Comparison of ENCODE assay signal across 24 mouse cellular contexts in genomic region chr11:78663916-78664315, GRCm38 (mm10). TPM values are rescaled to one million over a fixed set of nuclear protein-coding genes. Genes with fewer than 3 reads are reported as not detected.
DNase-seq lines count a peak whose midpoint lies in the region; ATAC-seq and TF ChIP-seq lines count a peak whose summit lies in the region.
"Had no signal": no experiment of that assay in that cellular context is flagged by ENCODE, and none has a peak within 500 bp of the region (broad histone marks: within the 10 kb centered on the region; RNA-seq: fewer than 3 reads in every experiment).

No protein-coding gene starts in this region.

- ATAC-seq in heart, embryonic 11.5 days (replicated peaks; ENCODE audit: insufficient number of reproducible peaks, low FRiP score, low TSS enrichment) = no peak
- no peak for ATAC-seq in frontal cortex, adult (ENCODE audit: low TSS enrichment)
- ATAC-seq: forebrain, embryonic 15.5 days; liver, postnatal 0 days had no signal

- H3K79me2 ChIP-seq in heart, adult 2 months (replicated peaks; ENCODE audit: control insufficient read depth, insufficient read depth, low read length) = no peaks in the 10 kb centered on the region

- no peak overlapping the region for H3K4me3 ChIP-seq in heart, embryonic 11.5 days (ENCODE audit: low read depth, low read length)
- no peak overlapping the region for H3K4me3 ChIP-seq in heart, adult 2 months
- no peak overlapping the region for H3K4me3 ChIP-seq in ES-E14 (ENCODE audit: insufficient read depth in 1 of 2, low read depth in 1 of 2, low read length in 2 of 2, poor library complexity in 1 of 2, severe bottlenecking in 1 of 2)
- H3K4me3 ChIP-seq: embryonic facial prominence, embryonic 13.5 days; forebrain, embryonic 15.5 days; hindbrain, embryonic 12.5 days; limb, embryonic 10.5 days; megakaryocyte, embryonic 14.5 days; neural tube, embryonic 13.5 days; stomach, embryonic 15.5 days had no signal

- no peak for DNase-seq in heart, adult 18-20 months
- peak; percentile 2 to 9 for DNase-seq in heart, postnatal 10 days
- no peak for DNase-seq in heart, adult 2 months
- peak; percentile 34 for DNase-seq in ES-E14 (ENCODE audit: low read depth, low spot score)
- DNase-seq in R1 (ENCODE audit: low read depth, low spot score) = peak; percentile 85
- DNase-seq in gastrocnemius, adult 8-10 months (ENCODE audit: low spot score in 2 of 2) = no peak
- DNase-seq: cerebellum, adult 8-10 months; gastrocnemius, postnatal 36 days; kidney, adult 2 months; layer of hippocampus, adult 9-11 months; liver, postnatal 0 days; lung, postnatal 14 days; midbrain, embryonic 14.5 days; thymus, adult 2 months had no signal

- H3K36me3 ChIP-seq in heart, embryonic 11.5 days (ENCODE audit: control insufficient read depth, insufficient read depth, low read length) = no peaks in the 10 kb centered on the region
- peaks cover 3% of the 10 kb centered on the region for H3K36me3 ChIP-seq in heart, adult 2 months (ENCODE audit: control insufficient read depth, insufficient read depth, low read length)
- H3K36me3 ChIP-seq in ES-E14 (ENCODE audit: control insufficient read depth, insufficient read depth, low read length, poor library complexity, severe bottlenecking) = peaks cover 3% of the 10 kb centered on the region; the same call in 1 of the 2 replicates
- H3K36me3 ChIP-seq: embryonic facial prominence, embryonic 13.5 days; forebrain, embryonic 15.5 days; hindbrain, embryonic 12.5 days; limb, embryonic 10.5 days; neural tube, embryonic 13.5 days; stomach, embryonic 15.5 days had no signal

- no peaks in the 10 kb centered on the region for H3K27me3 ChIP-seq in heart, embryonic 11.5 days (ENCODE audit: control insufficient read depth, insufficient read depth, low read length)
- no peaks in the 10 kb centered on the region for H3K27me3 ChIP-seq in heart, adult 2 months (ENCODE audit: control insufficient read depth, insufficient read depth, low read length)
- H3K27me3 ChIP-seq: embryonic facial prominence, embryonic 13.5 days; forebrain, embryonic 15.5 days; hindbrain, embryonic 12.5 days; megakaryocyte, embryonic 14.5 days; neural tube, embryonic 13.5 days; stomach, embryonic 15.5 days had no signal

- TF ChIP-seq EP300 in heart, adult 2 months (IDR thresholded peaks at IDR 0.05; ENCODE audit: insufficient read depth, low read depth, low read length) = no peak

- WGBS in heart, embryonic 11.5 days (ENCODE audit: insufficient replicate concordance) = 41% methylated on average over 4 of the region's 4 CpGs
- WGBS in heart, adult 2 months = 51% methylated on average over 4 of the region's 4 CpGs

- H3K27ac ChIP-seq in heart, embryonic 11.5 days (ENCODE audit: low read depth, low read length) = peak overlapping the region; percentile 36
- no peak overlapping the region for H3K27ac ChIP-seq in heart, adult 2 months
- H3K27ac ChIP-seq in ES-E14 (ENCODE audit: insufficient read depth, low read depth, low read length, poor library complexity, severe bottlenecking) = peak overlapping the region; percentile 48; the same call in 1 of the 2 replicates
- H3K27ac ChIP-seq: embryonic facial prominence, embryonic 13.5 days; forebrain, embryonic 15.5 days; hindbrain, embryonic 12.5 days; limb, embryonic 10.5 days; neural tube, embryonic 13.5 days; stomach, embryonic 15.5 days had no signal

- intact Hi-C loops in heart, postnatal 10 days (cut with DNase I) = no loop called here
- intact Hi-C loops in heart, adult 2 months (cut with DNase I) = no loop called here

- in situ Hi-C loops in ES-E14 (cut with MboI; ENCODE audit: low sequenced_read_pairs in 2 of 2, unreplicated experiment in 2 of 2) = no loop called here

- no peak for TF ChIP-seq POLR2A in heart, adult 2 months (IDR thresholded peaks at IDR 0.05; ENCODE audit: insufficient read depth, low read depth, low read length)

- no peaks in the 10 kb centered on the region for H3K9me3 ChIP-seq in heart, embryonic 11.5 days (replicated peaks; ENCODE audit: control insufficient read depth, low read length)
- no peaks in the 10 kb centered on the region for H3K9me3 ChIP-seq in ES-E14 (ENCODE audit: control insufficient read depth, insufficient read depth, low read depth, low read length)
- H3K9me3 ChIP-seq: embryonic facial prominence, embryonic 13.5 days; forebrain, embryonic 15.5 days; G1E; hindbrain, embryonic 12.5 days; limb, embryonic 10.5 days; megakaryocyte, embryonic 14.5 days; neural tube, embryonic 13.5 days; stomach, embryonic 15.5 days had no signal

- H3K9ac ChIP-seq in heart, embryonic 11.5 days (ENCODE audit: low read depth, low read length) = no peak overlapping the region
- no peak overlapping the region for H3K9ac ChIP-seq in heart, adult 2 months (ENCODE audit: low read depth, low read length)
- no peak overlapping the region for H3K9ac ChIP-seq in ES-E14 (ENCODE audit: insufficient read depth, low read depth, low read length, poor library complexity, severe bottlenecking)
- H3K9ac ChIP-seq: embryonic facial prominence, embryonic 13.5 days; forebrain, embryonic 15.5 days; hindbrain, embryonic 12.5 days; liver, postnatal 0 days; neural tube, embryonic 13.5 days; stomach, embryonic 15.5 days had no signal

- TF ChIP-seq CTCF in heart, adult 2 months (IDR thresholded peaks at IDR 0.05) = no peak

- no peak overlapping the region for H3K4me2 ChIP-seq in heart, embryonic 11.5 days
- H3K4me2 ChIP-seq: embryonic facial prominence, embryonic 13.5 days; forebrain, embryonic 15.5 days; hindbrain, embryonic 12.5 days; neural tube, embryonic 13.5 days; stomach, embryonic 15.5 days had no signal

- H3K4me1 ChIP-seq in heart, embryonic 11.5 days (ENCODE audit: control insufficient read depth, insufficient read depth, low read length) = peaks cover 10% of the 10 kb centered on the region
- H3K4me1 ChIP-seq in heart, adult 2 months (ENCODE audit: control insufficient read depth, insufficient read depth, low read length) = peaks cover 1% of the 10 kb centered on the region
- peaks cover 6 to 25% of the 10 kb centered on the region in 2 experiments for H3K4me1 ChIP-seq in ES-E14 (ENCODE audit: control insufficient read depth in 2 of 2, insufficient read depth in 2 of 2, low read length in 2 of 2, poor library complexity in 1 of 2)
- H3K4me1 ChIP-seq: forebrain, embryonic 15.5 days; hindbrain, embryonic 12.5 days; limb, embryonic 10.5 days; stomach, embryonic 15.5 days had no signal

TF ChIP-seq in ES-E14, 5 proteins besides CTCF, POLR2A, EP300 and RAD21:
- TF ChIP-seq CHD2 (IDR thresholded peaks at IDR 0.05; ENCODE audit: low read depth, low read length) (no peak), MAFK (IDR thresholded peaks at IDR 0.05; ENCODE audit: insufficient read depth, low read depth, low read length) (no peak), HCFC1 (IDR thresholded peaks at IDR 0.05; ENCODE audit: borderline replicate concordance, insufficient read depth, low read length) (no peak), ZC3H11A (IDR thresholded peaks at IDR 0.05; ENCODE audit: borderline replicate concordance, low read depth, low read length) (no peak), ZNF384 (IDR thresholded peaks at IDR 0.05; ENCODE audit: low read depth, low read length) (no peak)
TF ChIP-seq in ES-E14: peak in this region for 0.

RNA-seq across cellular contexts. Expression of gene Nlk, which starts 33.3 kb away (rescaled TPM):
- 16.1 and 16.6 TPM in 2 replicates for polyA plus RNA-seq in heart, embryonic 11.5 days (2014; fragmentation: Nextera tagmentation; extraction: Ambion mirVana)
- 10 to 100 TPM; 13.1 to 13.2 TPM for total RNA-seq in heart, adult 18-20 months (2021)
- 10 to 100 TPM; 17.2 to 18.5 TPM for total RNA-seq in heart, postnatal 10 days (2021)
- total RNA-seq in heart, adult 2 months (2021) = 10 to 100 TPM; 13.0 to 14.9 TPM
- polyA plus RNA-seq in heart, adult 2 months (2012; rRNA removed) = 10.7 and 15.1 TPM in 2 replicates
- 20.9 and 24.7 TPM in 2 replicates for total RNA-seq in ES-E14 (2012; rRNA removed)
- total RNA-seq in gastrocnemius, adult 8-10 months (2022) = 10 to 100 TPM in 1 of 4 experiments, 1 to 10 TPM in 3; 7.7 to 10.8 (median 8.9) TPM

Comparison
In these comparisons a context has a peak if more than half of its experiments do, and no peak if none do; other contexts are left out.
1. DNase-seq: peak in heart, postnatal 10 days (2 of 2), ES-E14 (single experiment) and R1 (single experiment); none in heart, adult 18-20 months (0 of 2), heart, adult 2 months (0 of 2) and gastrocnemius, adult 8-10 months (0 of 2).